Mouse (Mus musculus) thymus, adult 2 months (tissue): ENCODE results near the gene Pgm5.

Experiments
- CTCF ChIP-seq: fragments of 200-500 bp; IDR thresholded peaks from 2 replicates; pipeline ENCODE4 v1.5.1; 2012; ENCODE audit warnings: mild to moderate bottlenecking, control low read depth, low read length, moderate library complexity, borderline replicate concordance; ENCODE audit not compliant: control insufficient read depth, poor library complexity, insufficient read depth; ENCODE audit errors: extremely low read depth
- POLR2A ChIP-seq: fragments of 200-500 bp; IDR thresholded peaks from 2 replicates; pipeline ENCODE4 v1.6.1; 2012; ENCODE audit warnings: mild to moderate bottlenecking, low read length, control low read depth, moderate library complexity; ENCODE audit not compliant: control insufficient read depth, poor library complexity, insufficient read depth; ENCODE audit errors: extremely low read depth

GRCm38 (mm10) chr19:24793545-24794139 lies 68.0 kb downstream of the Pgm5 start:
- TF ChIP-seq CTCF, result no peak
- no peak for TF ChIP-seq POLR2A
